Mouse (Mus musculus): ENCODE results near the gene Tmem140.

DNA sequence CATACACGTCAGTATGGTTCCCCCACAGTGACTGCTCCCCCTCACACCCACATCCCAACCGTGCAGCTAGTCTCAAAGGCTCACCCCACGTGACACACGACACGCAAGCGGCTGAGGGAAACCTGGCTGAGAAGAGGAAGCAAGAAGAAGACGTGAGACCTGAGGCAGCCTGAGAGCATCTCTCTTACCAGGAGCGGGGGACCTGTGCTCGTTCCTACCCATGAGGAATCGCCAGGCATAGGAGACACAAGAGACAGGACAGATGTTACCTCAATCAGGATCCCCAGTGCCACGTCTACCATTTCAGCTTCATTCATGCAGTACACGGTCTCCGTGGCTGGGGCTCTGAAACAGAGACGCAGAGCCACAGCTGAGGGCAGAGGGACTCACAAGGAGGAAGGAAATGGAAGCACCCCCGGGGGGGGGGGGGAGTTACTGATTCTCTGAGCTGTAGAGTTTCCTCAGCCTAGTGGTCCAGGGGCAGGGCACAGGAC is 12.4 kb downstream of the Tmem140 start:
- TF ChIP-seq POLR2A (IDR thresholded peaks at IDR 0.05; ENCODE audit: low read depth, low read length) = no peak
- TF ChIP-seq CTCF (IDR thresholded peaks at IDR 0.05; ENCODE audit: borderline replicate concordance, insufficient read depth, low read length) = no peak
